Mouse (Mus musculus) heart, adult 8-10 months (tissue): Measurements from ENCODE around the gene Snrk. TPM values are rescaled to one million over a fixed set of nuclear protein-coding genes. Genes with fewer than 3 reads are reported as not detected.
"Not testable (repeated sequence)": the region's sequence is repeated elsewhere in the genome, so short reads cannot be mapped to it uniquely, and the experiment has no call there.

Experiments used
- DNase-seq: peaks from one replicate; pipeline ENCODE4 v3.0.0; 2022; ENCODE audit warnings: low spot score
- total RNA-seq, 4 experiments: library from RNA; stranded (reverse); gene quantifications; 2 replicates each; pipeline ENCODE4 v1.2.4; 2022

Snrk gene
- total RNA-seq, 4 experiments from 2014 or later: 111 to 152 (median 125) TPM

DNA sequence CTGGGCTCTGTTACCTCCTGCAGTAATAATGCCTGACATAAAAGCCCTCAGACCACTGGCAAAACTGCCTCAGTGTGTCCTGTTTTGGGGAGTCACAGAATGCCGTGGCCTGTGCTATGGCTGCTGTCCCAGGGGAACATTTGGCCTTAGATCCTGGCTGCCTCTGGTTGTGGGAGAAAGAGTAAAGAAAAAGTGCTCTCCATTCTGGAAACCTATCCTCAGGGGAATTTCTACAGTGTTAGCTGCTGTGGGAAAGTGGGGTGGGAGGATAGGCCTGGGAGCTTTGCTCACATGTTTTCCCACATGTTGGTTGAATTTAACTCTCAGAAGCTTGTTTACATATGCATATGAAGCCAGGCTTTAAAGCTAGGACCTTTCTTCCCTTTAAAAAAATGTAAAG, 26.2 kb downstream of the Snrk start:
- DNase-seq: peak; percentile 60

DNA sequence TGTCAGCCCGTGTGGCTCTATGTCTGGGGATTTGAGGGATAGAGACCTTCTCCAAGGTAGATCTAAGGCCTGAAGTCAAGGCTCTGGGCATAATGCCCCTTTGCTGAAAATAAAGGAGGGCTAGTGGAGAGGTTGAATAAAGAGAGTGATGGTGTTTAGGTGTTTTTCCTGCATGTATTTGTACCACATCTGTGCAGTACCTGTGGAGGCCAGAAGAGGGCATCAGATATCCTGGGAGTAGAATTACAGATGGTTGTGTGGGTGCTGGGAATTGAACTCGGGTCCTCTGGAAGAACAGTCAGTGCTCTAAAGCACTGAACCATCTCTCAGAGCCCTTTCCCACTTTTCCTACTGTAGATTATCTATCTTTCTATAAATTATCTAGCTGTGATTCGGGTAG, 27.7 kb downstream of the Snrk start:
- no peak for DNase-seq

- no peak for DNase-seq
These were observed 28.6 kb downstream of the Snrk start for GRCm38 (mm10) chr9:122145677-122146076.

- no peak for DNase-seq
These were observed 29.2 kb downstream of the Snrk start for GRCm38 (mm10) chr9:122146124-122146870.

DNA sequence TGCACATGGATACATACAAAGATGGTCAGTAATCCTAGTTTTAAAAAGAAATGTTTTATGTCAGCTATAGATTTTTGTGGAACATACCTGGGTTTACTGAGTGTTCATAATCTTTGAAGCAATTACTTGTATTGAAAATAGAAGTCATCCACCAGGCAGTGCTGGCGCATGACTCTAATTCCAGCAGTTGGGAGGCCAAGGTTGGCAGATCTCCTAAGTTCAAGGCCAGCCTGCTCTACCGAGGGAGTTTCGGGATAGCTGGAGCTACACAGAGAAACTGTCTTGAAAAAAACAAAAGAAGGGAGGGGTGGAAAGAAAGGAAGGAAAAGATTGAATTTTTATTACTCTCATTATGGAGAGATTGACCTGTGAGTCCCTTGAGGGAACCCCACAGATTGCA, 31.3 kb downstream of the Snrk start:
- DNase-seq: no peak

GRCm38 (mm10) chr9:122149997-122150826, 33.1 kb downstream of the Snrk start:
- no peak for DNase-seq

- no peak for DNase-seq
These were observed 35.0 kb downstream of the Snrk start for GRCm38 (mm10) chr9:122152063-122152462.

GRCm38 (mm10) chr9:122152501-122152900, 35.4 kb downstream of the Snrk start:
- DNase-seq: no peak

GRCm38 (mm10) chr9:122153436-122153835, 36.4 kb downstream of the Snrk start:
- no peak for DNase-seq

DNA sequence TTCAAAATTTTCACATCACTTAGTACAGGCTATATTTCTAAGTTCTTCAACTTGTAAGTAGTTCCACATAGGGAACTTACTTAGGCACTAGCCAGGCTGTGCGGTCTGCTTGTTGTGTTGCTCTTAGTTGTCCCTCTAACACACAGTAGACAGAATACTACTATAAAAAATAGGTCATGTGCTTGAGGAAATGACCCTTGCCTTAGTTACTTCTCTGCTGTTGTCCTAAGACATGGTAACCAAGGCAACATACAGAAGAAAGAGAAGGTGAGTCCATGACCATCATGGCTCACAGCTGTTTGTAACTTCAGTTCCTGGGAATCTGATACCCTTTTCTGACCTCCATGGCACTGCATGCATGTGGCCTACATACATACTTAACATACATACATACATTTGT, 38.1 kb downstream of the Snrk start:
- DNase-seq: no peak

GRCm38 (mm10) chr9:122156389-122157078, 39.5 kb downstream of the Snrk start:
- DNase-seq: no peak

DNA sequence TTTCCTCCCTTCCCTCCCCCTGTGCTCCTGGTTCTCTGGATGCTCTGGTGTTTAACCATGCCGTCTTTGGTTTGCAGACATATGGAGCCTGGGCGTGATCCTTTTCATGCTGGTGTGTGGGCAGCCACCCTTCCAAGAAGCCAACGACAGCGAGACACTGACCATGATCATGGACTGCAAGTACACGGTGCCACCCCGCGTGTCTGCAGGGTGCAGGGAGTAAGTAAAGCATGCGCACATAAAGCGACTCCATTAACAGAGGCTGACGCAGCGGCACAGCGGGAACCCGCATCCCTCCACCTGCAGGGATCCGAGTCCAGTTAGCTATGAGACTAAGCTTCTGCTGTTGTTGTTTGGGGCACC, 40.0 kb downstream of the Snrk start:
- DNase-seq: no peak

DNA sequence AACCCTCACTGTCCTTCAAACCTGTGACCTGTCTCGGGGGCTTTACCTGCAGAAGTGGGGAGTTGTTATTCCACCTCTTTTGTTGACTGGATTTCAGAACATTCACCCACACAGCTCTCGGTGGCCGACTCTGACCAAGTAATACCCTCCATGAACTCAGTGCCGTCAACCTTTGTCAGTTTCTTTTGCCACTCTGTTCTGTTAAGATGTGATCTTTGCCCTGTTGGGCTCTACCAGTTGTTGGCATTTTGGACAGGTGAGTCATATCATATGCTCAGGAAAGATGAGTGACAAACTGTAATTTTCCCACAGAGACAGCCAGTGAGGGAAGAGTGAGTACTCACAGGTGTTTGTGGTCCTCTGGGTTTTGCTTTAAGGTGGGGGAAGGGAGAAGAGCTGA, 47.5 kb downstream of the Snrk start:
- DNase-seq: no peak

DNA sequence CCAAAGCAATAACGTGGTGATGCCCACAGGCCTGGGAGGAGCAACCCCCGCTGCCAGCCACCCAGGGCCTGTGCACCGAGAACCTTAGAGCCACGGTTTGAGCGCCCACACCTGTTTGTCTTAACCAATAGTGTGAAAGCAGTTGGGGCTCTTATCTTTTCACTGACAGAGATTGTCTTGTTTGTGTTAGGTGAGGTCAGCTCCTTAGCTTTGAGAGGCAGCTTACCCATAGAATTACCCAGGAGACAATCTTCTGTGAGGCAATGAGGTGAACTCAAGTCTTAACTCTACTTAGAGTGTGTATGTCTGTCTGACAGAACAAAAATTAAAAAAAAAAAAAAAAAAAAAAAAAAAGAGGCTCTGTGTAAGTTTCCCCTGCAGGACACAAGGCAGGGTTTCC, 50.7 kb downstream of the Snrk start:
- DNase-seq: not testable (repeated sequence)

- no peak for DNase-seq
These were observed 52.8 kb downstream of the Snrk start for GRCm38 (mm10) chr9:122169901-122170300.

GRCm38 (mm10) chr9:122172612-122173186, 55.6 kb downstream of the Snrk start:
- no peak for DNase-seq

GRCm38 (mm10) chr9:122173405-122174233, 56.6 kb downstream of the Snrk start:
- no peak for DNase-seq

- DNase-seq: no peak
These were observed 57.7 kb downstream of the Snrk start for GRCm38 (mm10) chr9:122174723-122175122.

DNA sequence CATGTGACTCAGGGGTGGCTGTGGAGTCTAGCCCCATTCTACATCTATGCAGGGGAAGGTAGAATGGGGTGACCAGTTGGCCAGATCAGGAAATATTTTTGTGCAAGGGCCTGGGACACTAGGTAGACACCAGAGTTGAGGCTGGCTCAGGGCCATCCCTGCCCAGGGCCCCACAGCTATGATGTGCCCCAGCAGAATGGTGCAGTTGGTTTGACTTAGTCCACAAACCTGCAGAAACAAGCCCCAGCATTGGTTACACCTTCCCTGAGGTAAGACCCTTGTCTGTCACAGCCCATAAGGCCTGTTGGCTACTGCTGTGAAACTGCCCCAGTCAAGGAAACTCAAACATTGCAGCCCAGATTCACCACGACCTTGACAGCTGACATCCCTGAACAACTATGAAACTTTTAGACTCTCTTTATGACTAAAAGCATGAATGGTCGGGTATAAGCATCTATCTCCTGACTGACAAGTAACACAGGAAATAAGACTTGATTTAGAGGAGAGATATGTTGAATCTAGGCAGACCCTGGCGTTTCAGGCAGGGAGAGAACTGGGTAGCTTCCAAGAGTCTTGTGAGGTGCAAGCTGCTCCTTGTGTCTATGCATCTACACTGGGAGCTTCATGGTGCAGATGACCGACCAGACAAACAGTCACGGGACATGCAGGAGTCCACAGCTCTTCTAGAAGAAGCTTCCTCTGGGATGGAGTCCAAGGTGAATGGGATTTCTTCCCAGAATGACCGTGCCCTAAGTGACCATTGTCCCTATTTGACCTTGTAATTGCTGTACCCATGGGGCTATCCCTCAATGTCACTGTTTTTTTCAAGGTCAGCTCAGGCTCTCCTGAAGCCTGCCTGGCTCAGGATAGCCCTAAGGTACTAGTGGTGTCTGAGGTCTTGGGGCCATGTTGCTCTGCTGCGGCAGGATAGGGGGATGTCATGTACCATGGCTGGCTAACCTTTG, 60.5 kb downstream of the Snrk start:
- peak; percentile 70 for DNase-seq

DNA sequence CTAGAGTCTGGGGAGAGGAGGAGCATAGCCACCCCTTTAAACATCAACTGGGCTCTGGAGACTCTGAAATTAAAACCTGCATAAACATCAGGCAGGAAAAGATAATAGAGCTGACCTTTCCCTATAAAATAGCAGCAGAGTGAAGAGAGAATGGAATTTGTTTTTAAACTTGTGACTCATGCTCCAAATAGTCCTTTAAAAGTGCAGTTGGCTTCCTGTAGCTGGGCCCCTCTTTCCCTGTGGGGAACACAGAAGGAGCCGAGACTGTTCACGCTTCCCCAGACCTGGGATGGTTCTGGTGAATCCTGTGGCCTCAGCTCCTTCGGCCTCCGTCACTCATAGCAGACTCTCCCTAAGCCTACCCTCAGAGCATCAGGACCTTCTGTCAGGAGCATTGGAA, 61.4 kb downstream of the Snrk start:
- no peak for DNase-seq
